8 mouse cellular contexts compared by ENCODE assay signal in the genomic region with DNA sequence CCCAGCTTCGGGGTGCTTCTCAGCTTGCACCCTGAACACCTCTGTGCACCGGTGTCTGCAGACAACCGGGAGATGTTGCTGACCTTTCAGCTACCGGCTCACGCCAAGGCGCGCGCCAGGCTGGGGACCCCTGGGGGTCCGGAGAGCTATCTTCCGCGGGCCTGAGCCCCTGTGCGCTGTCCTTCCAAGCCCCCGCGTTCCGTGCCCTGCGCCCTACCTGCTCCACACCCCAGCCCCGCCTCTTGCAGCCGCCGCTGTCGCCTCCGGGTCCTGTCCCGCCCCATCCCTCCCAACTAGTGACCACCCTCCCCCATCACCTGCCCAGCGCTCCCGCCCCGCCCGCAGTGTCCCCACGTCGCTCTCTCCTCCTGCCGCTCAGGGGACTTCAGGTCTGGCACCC. TPM values are rescaled to one million over a fixed set of nuclear protein-coding genes. Genes with fewer than 3 reads are reported as not detected.
A peak's percentile ranks its signal among the peaks of the same experiment; 100 is the strongest.
DNase-seq lines count a peak whose midpoint lies in the region; ATAC-seq and TF ChIP-seq lines count a peak whose summit lies in the region.

A gene (minus strand): TSS at position 237 of the 400 bp plus-strand sequence.

- H3K9ac ChIP-seq in kidney, embryonic 14.5 days (ENCODE audit: low read depth, low read length), result peak within 1 kb of the TSS; percentile 42
- peak within 1 kb of the TSS; percentile 46 for H3K9ac ChIP-seq in embryonic facial prominence, embryonic 12.5 days
- H3K9ac ChIP-seq in hindbrain, postnatal 0 days (replicated peaks; ENCODE audit: low read length), result no peak within 1 kb of the TSS; the same call in 1 of the 2 replicates
- peak within 1 kb of the TSS; percentile 23 for H3K9ac ChIP-seq in midbrain, embryonic 15.5 days

- peak within 1 kb of the TSS; percentile 79 for H3K4me2 ChIP-seq in kidney, embryonic 14.5 days (replicated peaks; ENCODE audit: low read depth, low read length)
- peak within 1 kb of the TSS; percentile 63 for H3K4me2 ChIP-seq in embryonic facial prominence, embryonic 12.5 days (replicated peaks)
- H3K4me2 ChIP-seq in hindbrain, postnatal 0 days (ENCODE audit: low read depth, low read length), result peak within 1 kb of the TSS; percentile 56
- H3K4me2 ChIP-seq in midbrain, embryonic 15.5 days, result peak within 1 kb of the TSS; percentile 60

- WGBS in kidney, embryonic 14.5 days, result under 1% methylated on average over 29 of the region's 29 CpGs
- under 1% methylated on average over 29 of the region's 29 CpGs for WGBS in embryonic facial prominence, embryonic 12.5 days
- WGBS in hindbrain, postnatal 0 days, result 2% methylated on average over 29 of the region's 29 CpGs
- WGBS in midbrain, embryonic 15.5 days, result under 1% methylated on average over 29 of the region's 29 CpGs

- TF ChIP-seq CTCF in hindbrain, postnatal 0 days (IDR thresholded peaks at IDR 0.05; ENCODE audit: low read depth), result no peak

- no peaks in the 10 kb centered on the region for H3K4me1 ChIP-seq in kidney, embryonic 14.5 days (ENCODE audit: control insufficient read depth, insufficient read depth, low read length)
- peaks cover 6% of the 10 kb centered on the region; the same call in 1 of the 2 replicates for H3K4me1 ChIP-seq in embryonic facial prominence, embryonic 12.5 days
- 0 out of 2 replicates have a peak, but pooled peaks cover 2% of the 10 kb centered on the region for H3K4me1 ChIP-seq in hindbrain, postnatal 0 days (ENCODE audit: insufficient read depth, low read length)
- H3K4me1 ChIP-seq in midbrain, embryonic 15.5 days, result peaks cover 12% of the 10 kb centered on the region; the same call in 1 of the 2 replicates

- peaks cover 12% of the 10 kb centered on the region for H3K27me3 ChIP-seq in kidney, embryonic 14.5 days (ENCODE audit: control insufficient read depth, insufficient read depth, low read length)
- H3K27me3 ChIP-seq in embryonic facial prominence, embryonic 12.5 days, result peaks cover 52% of the 10 kb centered on the region
- H3K27me3 ChIP-seq in hindbrain, postnatal 0 days (ENCODE audit: insufficient read depth, low read length), result peaks cover 9% of the 10 kb centered on the region; the same call in 1 of the 2 replicates
- H3K27me3 ChIP-seq in midbrain, embryonic 15.5 days (replicated peaks), result peaks cover 38% of the 10 kb centered on the region

- H3K9me3 ChIP-seq in kidney, embryonic 14.5 days (ENCODE audit: control insufficient read depth, low read length), result no peaks in the 10 kb centered on the region
- H3K9me3 ChIP-seq in embryonic facial prominence, embryonic 12.5 days, result peaks cover under 1% of the 10 kb centered on the region; the same call in 1 of the 2 replicates
- no peaks in the 10 kb centered on the region for H3K9me3 ChIP-seq in hindbrain, postnatal 0 days (ENCODE audit: low read length)
- no peaks in the 10 kb centered on the region for H3K9me3 ChIP-seq in midbrain, embryonic 15.5 days

- peak within 1 kb of the TSS; percentile 46 for H3K4me3 ChIP-seq in kidney, embryonic 14.5 days (ENCODE audit: low read length)
- H3K4me3 ChIP-seq in embryonic facial prominence, embryonic 12.5 days, result peak within 1 kb of the TSS; percentile 35
- H3K4me3 ChIP-seq in hindbrain, postnatal 0 days (ENCODE audit: low read length), result peak within 1 kb of the TSS; percentile 31
- H3K4me3 ChIP-seq in midbrain, embryonic 15.5 days, result peak within 1 kb of the TSS; percentile 33

- H3K36me3 ChIP-seq in kidney, embryonic 14.5 days (ENCODE audit: control insufficient read depth, insufficient read depth, low read length), result no peaks in the 10 kb centered on the region
- no peaks in the 10 kb centered on the region for H3K36me3 ChIP-seq in embryonic facial prominence, embryonic 12.5 days
- no peaks in the 10 kb centered on the region for H3K36me3 ChIP-seq in hindbrain, postnatal 0 days (ENCODE audit: insufficient read depth, low read length)
- no peaks in the 10 kb centered on the region for H3K36me3 ChIP-seq in midbrain, embryonic 15.5 days (replicated peaks)

- peak; percentile 32; the same call in 1 of the 2 replicates for ATAC-seq in kidney, embryonic 14.5 days (ENCODE audit: low FRiP score, low TSS enrichment)
- no peak for ATAC-seq in embryonic facial prominence, embryonic 12.5 days (ENCODE audit: insufficient number of reproducible peaks, insufficient read depth, low FRiP score, low TSS enrichment)
- ATAC-seq in hindbrain, postnatal 0 days, result no peak
- no peak for ATAC-seq in midbrain, embryonic 15.5 days (replicated peaks)

- no peak within 1 kb of the TSS for H3K27ac ChIP-seq in kidney, embryonic 14.5 days (ENCODE audit: low read depth, low read length)
- H3K27ac ChIP-seq in embryonic facial prominence, embryonic 12.5 days, result no peak within 1 kb of the TSS
- no peak within 1 kb of the TSS for H3K27ac ChIP-seq in hindbrain, postnatal 0 days
- H3K27ac ChIP-seq in midbrain, embryonic 15.5 days, result no peak within 1 kb of the TSS

- no peak for DNase-seq in kidney, postnatal 14 days
- no peak for DNase-seq in hindbrain, postnatal 0 days (ENCODE audit: low spot score)
- no peak for DNase-seq in layer of hippocampus, adult 9-10 months (ENCODE audit: low spot score)
- no peak for DNase-seq in adrenal gland, postnatal 4 days (ENCODE audit: low spot score in 2 of 2)
- no peak for DNase-seq in spleen, adult 18-20 months

RNA-seq across cellular contexts. Expression of the gene that starts here (rescaled TPM):
- polyA plus RNA-seq in kidney, embryonic 14.5 days (2014; fragmentation: Nextera tagmentation; extraction: Ambion mirVana), result 2.5 and 2.9 TPM in 2 replicates
- polyA plus RNA-seq in embryonic facial prominence, embryonic 12.5 days (2016; fragmentation: Nextera tagmentation; extraction: Ambion mirVana), result 3.5 and 3.9 TPM in 2 replicates
- total RNA-seq in hindbrain, postnatal 0 days (2014; rRNA removed), result 0.75 and 6.9 TPM in 2 replicates
- 1.5 and 2.1 TPM in 2 replicates for polyA plus RNA-seq in hindbrain, postnatal 0 days (2015; fragmentation: Nextera tagmentation; extraction: Ambion mirVana)
- polyA plus RNA-seq in midbrain, embryonic 15.5 days (2015; fragmentation: Nextera tagmentation; extraction: Ambion mirVana), result 1.1 and 1.2 TPM in 2 replicates
- total RNA-seq in adrenal gland, postnatal 4 days (2021), result 1 to 10 TPM in 1 of 2 experiments, under 1 TPM in 1; 0.93 to 1.2 TPM
